Mouse (Mus musculus) myocyte (in vitro differentiated cells): Measurements from ENCODE around the gene Dnajb6.

Source experiments
- MAX ChIP-seq: IDR thresholded peaks from one replicate; pipeline ENCODE4 v1.6.1; 2011; ENCODE audit warnings: low read depth, mild to moderate bottlenecking, control low read depth
- MYOD1 ChIP-seq, 3 experiments: IDR thresholded peaks; one replicate each; pipeline ENCODE4 v1.6.1; 2011; ENCODE audit warnings: control low read depth in 2 of 3, low read depth in 2 of 3, mild to moderate bottlenecking in 2 of 3, moderate library complexity in 1 of 3; ENCODE audit not compliant: insufficient read length in 2 of 3, control insufficient read depth in 1 of 3
- POLR2A ChIP-seq: IDR thresholded peaks from one replicate; pipeline ENCODE4 v1.6.1; 2011; ENCODE audit warnings: low read depth, mild to moderate bottlenecking, control low read depth, moderate library complexity; ENCODE audit not compliant: insufficient read length
- REST ChIP-seq: IDR thresholded peaks from one replicate; pipeline ENCODE4 v1.6.1; 2011; ENCODE audit warnings: mild to moderate bottlenecking, control low read depth, moderate library complexity; ENCODE audit not compliant: insufficient read depth, insufficient read length
- USF1 ChIP-seq: IDR thresholded peaks from one replicate; pipeline ENCODE4 v1.6.1; 2011; ENCODE audit warnings: low read depth, mild to moderate bottlenecking, control low read depth, moderate library complexity

GRCm38 (mm10) chr5:29708258-29708657 lies 27.2 kb upstream of the Dnajb6 start:
- no peak for TF ChIP-seq POLR2A
- no peak for TF ChIP-seq MYOD1 (IDR thresholded peaks at IDR 0.05; ENCODE audit: control insufficient read depth in 1 of 3, insufficient read length in 2 of 3, low read depth in 2 of 3)
- peak; percentile 60 for TF ChIP-seq USF1
- TF ChIP-seq REST = no peak
- no peak for TF ChIP-seq MAX
